Mouse (Mus musculus) heart, embryonic 14.5 days (tissue): ENCODE results near the gene 4632433K11Rik. TPM values are rescaled to one million over a fixed set of nuclear protein-coding genes. Genes with fewer than 3 reads are reported as not detected.
A peak's percentile ranks its signal among the peaks of the same experiment; 100 is the strongest.

ENCODE experiments used
- ATAC-seq: fragments of 200-750 bp; cut with Nextera tagmentation; 2 replicates; pipeline ENCODE4 v1.8.0; 2017; ENCODE audit warnings: low read depth, moderate TSS enrichment; ENCODE audit not compliant: insufficient number of reproducible peaks, insufficient read depth, low FRiP score
- H3K27ac ChIP-seq, 2 experiments: fragments of 200-500 bp in 1 of 2; fragments of 300-500 bp in 1 of 2; sonication (generic) in 1 of 2; replicated peaks in 1 of 2; 2 replicates each; pipeline ENCODE4 v1.5.1; 2012 to 2014; ENCODE audit warnings: low read depth in 2 of 2, low read length in 2 of 2, control low read depth in 1 of 2, mild to moderate bottlenecking in 1 of 2, mixed read lengths in 1 of 2; ENCODE audit not compliant: control insufficient read depth in 1 of 2, insufficient read depth in 1 of 2
- H3K27me3 ChIP-seq: fragments of 300-500 bp; sonication (generic); 2 replicates; pipeline ENCODE4 v1.6.1; 2014; ENCODE audit warnings: mild to moderate bottlenecking, low read length, control low read depth; ENCODE audit not compliant: control insufficient read depth, insufficient read depth
- H3K36me3 ChIP-seq: fragments of 300-500 bp; sonication (generic); 2 replicates; pipeline ENCODE4 v1.6.1; 2014; ENCODE audit warnings: mild to moderate bottlenecking, control low read depth, low read length, mixed read lengths; ENCODE audit not compliant: control insufficient read depth, insufficient read depth
- H3K4me1 ChIP-seq, 2 experiments: fragments of 200-500 bp in 1 of 2; fragments of 300-500 bp in 1 of 2; sonication (generic) in 1 of 2; 2 replicates each; pipeline ENCODE4 v1.6.1; 2012 to 2014; ENCODE audit warnings: low read length in 2 of 2, control low read depth in 1 of 2, mixed read lengths in 1 of 2; ENCODE audit not compliant: control insufficient read depth in 2 of 2, insufficient read depth in 2 of 2
- H3K4me2 ChIP-seq: fragments of 300-500 bp; sonication (generic); 2 replicates; pipeline ENCODE4 v1.6.1; 2014; ENCODE audit warnings: mild to moderate bottlenecking, low read length
- H3K4me3 ChIP-seq, 2 experiments: fragments of 200-500 bp in 1 of 2; fragments of 300-500 bp in 1 of 2; sonication (generic) in 1 of 2; 2 replicates each; pipeline ENCODE4 v1.5.1; 2012 to 2014; ENCODE audit warnings: low read length in 2 of 2, mild to moderate bottlenecking in 2 of 2, control low read depth in 1 of 2, low read depth in 1 of 2, moderate library complexity in 1 of 2; ENCODE audit not compliant: control insufficient read depth in 1 of 2, insufficient read depth in 1 of 2
- H3K9ac ChIP-seq: fragments of 300-500 bp; sonication (generic); 2 replicates; pipeline ENCODE4 v1.6.1; 2014; ENCODE audit warnings: mild to moderate bottlenecking, low read length
- H3K9me3 ChIP-seq: fragments of 300-500 bp; sonication (generic); 2 replicates; pipeline ENCODE4 v1.6.1; 2016; ENCODE audit warnings: low read length, control low read depth; ENCODE audit not compliant: control insufficient read depth
- WGBS: fragments of 180-500 bp; shearing (Covaris S2); extraction: QIAGEN DNeasy Blood & Tissue Kit; methylation state at CpG from one replicate; pipeline ENCODE4 v1.1.7; 2014; 5-methylcytosine and 5-hydroxymethylcytosine counted together
- polyA plus RNA-seq: library from polyadenylated mRNA; unstranded; fragments of >200 nt; fragmentation: Nextera tagmentation; extraction: Ambion mirVana; gene quantifications from 2 replicates; pipeline ENCODE4 v1.2.1, GENCODE M21; 2014

Gene 4632433K11Rik
- polyA plus RNA-seq, 1 experiment from 2014 or later: not detected

DNA sequence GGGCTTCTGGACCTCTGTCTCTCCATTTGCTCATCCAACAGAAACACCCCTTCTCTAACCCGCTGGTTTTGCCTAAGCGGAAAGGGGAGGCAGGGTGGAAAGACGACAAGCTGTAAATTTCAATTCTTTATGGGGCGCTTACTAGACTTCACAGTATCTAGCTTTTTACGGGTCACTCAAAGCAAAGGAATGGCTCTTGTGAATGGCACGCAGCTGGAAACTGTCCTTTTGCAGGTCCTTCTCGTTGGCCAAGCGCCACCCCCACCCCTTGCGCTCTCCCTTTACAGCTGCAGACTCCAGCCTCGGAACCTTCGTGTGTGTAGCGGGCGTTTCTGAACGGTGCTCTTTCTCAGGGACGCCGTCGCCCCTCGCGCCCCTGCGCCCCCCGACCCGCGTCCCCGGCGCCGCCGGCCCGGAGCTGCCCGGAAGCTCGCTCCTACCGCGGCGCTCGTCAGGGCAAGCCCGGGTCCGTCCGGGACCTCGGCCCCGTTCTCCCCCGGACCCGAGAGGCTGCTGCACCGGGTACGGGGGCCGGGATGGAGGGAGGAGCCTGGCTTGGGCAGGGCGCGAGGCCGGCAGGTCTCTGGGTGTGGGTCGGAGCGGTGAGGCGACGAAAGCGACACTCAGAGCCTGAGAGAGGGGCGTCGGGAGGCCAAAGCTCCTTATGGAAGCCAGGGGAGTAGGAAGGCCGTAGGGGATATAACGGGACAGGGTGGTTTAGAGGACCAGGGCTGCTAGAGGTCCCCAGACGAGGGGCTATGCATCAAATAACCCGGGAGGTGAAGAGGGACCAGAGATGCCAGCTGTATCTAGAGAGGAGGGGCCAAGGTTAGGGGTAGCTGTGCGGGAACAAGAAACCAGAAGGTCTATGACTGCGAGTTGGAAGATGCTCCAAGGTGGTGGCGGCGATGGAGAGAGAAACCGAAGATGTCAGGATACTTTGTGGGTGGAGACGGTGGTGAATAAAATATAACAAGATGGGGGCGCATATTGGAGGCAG is 17.6 kb downstream of the 4632433K11Rik start, which contains the start of gene Zfp580:
Gene Zfp580 (plus strand): TSS at position 346 of the 1,000 bp plus-strand sequence.
- no peaks in the 10 kb centered on the region for H3K9me3 ChIP-seq
- H3K4me1 ChIP-seq: peaks cover 9 to 32% of the 10 kb centered on the region in 2 experiments
- peak within 1 kb of the TSS in 1 of 2 experiments; percentile 55; a peak in 2 of 4 replicates for H3K27ac ChIP-seq
- no peaks in the 10 kb centered on the region for H3K36me3 ChIP-seq
- peaks cover 48% of the 10 kb centered on the region for H3K27me3 ChIP-seq
- 2% methylated on average over 65 of the region's 65 CpGs for WGBS
- ATAC-seq: peak; percentile 78
- peak within 1 kb of the TSS; percentile 67 to 77 for H3K4me3 ChIP-seq
- H3K4me2 ChIP-seq: peak within 1 kb of the TSS; percentile 94
- H3K9ac ChIP-seq: peak within 1 kb of the TSS; percentile 86

DNA sequence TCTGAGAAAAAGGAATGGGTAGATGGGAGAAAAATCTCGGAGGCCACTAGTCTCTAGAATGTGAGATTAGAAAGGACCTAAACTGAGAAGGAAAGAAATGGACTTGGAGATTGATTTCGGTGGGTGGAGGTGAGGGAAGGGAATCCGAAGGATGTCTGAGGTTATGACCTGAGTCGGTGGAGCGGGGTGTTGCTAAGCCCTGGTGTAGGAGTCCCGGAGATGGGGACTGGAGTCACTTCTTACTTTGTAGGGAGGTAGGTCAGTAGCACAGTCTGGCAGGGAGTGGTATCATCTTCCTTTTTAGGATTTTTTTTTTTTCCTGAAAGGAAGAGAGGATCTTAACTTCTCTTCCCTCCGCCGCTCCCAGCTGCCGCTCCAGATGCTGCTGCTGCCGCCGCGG is 18.5 kb downstream of the 4632433K11Rik start:
- H3K4me3 ChIP-seq: peak overlapping the region; percentile 21 to 77
- peaks cover 10 to 38% of the 10 kb centered on the region in 2 experiments for H3K4me1 ChIP-seq
- peaks cover 57% of the 10 kb centered on the region for H3K27me3 ChIP-seq
- H3K9ac ChIP-seq: peak overlapping the region; percentile 57
- H3K36me3 ChIP-seq: no peaks in the 10 kb centered on the region
- no peak for ATAC-seq
- no peak overlapping the region for H3K27ac ChIP-seq
- peak overlapping the region; percentile 94 for H3K4me2 ChIP-seq
- no peaks in the 10 kb centered on the region for H3K9me3 ChIP-seq
- WGBS: 4% methylated on average over 11 of the region's 12 CpGs

DNA sequence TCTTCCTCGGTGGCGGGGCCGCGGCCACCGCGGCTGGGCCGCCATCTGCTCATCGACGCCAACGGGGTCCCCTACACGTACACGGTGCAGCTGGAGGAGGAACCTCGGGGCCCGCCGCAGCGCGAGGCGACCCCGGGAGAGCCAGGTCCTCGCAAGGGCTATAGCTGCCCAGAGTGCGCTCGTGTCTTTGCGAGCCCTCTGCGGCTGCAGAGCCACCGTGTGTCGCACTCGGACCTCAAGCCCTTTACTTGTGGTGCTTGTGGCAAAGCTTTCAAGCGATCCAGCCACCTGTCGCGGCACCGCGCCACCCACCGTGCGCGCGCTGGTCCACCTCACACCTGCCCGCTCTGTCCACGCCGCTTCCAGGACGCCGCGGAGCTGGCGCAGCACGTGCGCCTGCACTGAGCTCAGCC is 19.0 kb downstream of the 4632433K11Rik start:
- Histone ChIP-seq H3K4me3 (peak overlapping the region; percentile 21 to 77), H3K9ac (peak overlapping the region; percentile 57; the same call in 1 of the 2 replicates), H3K36me3 (no peaks in the 10 kb centered on the region), H3K27ac (no peak overlapping the region), H3K9me3 (no peaks in the 10 kb centered on the region), H3K4me1 (peaks cover 10 to 38% of the 10 kb centered on the region in 2 experiments), H3K4me2 (peak overlapping the region; percentile 94), H3K27me3 (peaks cover 62% of the 10 kb centered on the region)
- 7% methylated on average over 43 of the region's 45 CpGs for WGBS
- ATAC-seq: no peak

DNA sequence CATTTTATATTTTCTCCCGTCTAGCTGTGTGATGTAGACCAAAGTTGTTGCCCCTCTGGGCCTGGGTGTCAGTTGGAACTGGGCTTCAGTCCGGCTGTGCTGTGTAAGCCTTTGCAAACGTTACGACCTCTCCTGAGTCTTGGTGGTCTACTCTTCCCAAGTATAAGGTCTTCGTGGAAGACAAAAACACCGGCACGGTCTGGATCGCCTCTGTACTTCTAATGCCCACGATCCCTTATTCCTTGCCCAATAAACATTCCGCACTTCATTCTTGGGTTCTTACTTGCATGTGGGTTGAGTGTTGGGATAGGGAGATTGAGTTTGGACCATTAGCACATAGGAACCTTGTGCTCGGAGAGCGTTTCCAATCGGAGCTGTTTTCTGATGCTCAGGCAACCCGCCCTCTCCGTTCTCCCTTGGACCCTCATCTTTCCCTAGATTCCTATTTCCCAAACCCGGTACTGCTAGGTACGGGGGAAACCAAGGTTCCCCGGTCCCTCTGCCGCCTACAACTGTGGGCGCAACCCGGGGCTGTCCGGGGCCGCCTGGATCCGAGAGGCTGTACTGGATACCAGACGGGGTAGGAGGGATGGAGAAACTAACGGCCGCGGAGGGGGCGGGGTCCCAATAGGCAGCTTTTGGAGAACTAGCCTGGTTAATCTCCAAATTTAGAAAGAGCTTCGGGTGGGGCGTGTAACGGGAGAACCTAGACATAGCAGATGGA is 19.7 kb downstream of the 4632433K11Rik start:
- no peak for ATAC-seq
- Histone ChIP-seq H3K36me3 (no peaks in the 10 kb centered on the region), H3K9ac (peak overlapping the region; percentile 57; the same call in 1 of the 2 replicates), H3K9me3 (no peaks in the 10 kb centered on the region), H3K27me3 (peaks cover 69% of the 10 kb centered on the region), H3K4me3 (peak overlapping the region; percentile 36 to 77), H3K4me2 (peak overlapping the region; percentile 94), H3K4me1 (peaks cover 10 to 38% of the 10 kb centered on the region in 2 experiments), H3K27ac (no peak overlapping the region)
- 11% methylated on average over 32 of the region's 32 CpGs for WGBS

DNA sequence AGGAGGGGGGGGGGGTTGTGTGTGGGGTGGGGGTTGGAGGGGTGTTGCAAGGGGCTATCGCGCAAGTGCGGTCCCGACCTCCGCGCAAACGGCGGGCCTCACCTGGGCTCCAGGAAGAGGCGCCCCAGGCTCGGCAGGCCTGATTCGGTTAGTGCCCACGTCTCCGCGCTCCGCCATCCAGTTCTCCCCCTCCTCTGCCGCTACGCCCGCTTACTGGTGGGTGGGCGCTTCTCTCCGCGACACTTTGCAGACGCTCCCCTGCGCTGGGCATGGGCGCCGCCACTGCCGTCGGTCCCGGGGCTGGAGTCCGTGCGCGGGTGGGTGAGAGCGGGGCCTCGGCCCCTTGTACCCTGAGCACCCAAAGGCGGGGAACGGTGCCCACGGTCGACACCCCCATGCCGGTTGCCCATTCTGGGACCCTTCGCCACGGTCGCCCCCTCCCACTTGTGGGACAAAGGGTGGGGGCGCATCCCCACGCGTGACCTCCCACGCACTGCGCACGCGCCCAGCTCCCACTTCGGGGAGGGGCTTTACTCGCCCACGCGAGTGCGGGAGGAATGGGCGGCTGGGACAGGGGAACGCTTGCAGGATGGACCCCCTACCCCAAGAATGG is 22.8 kb downstream of the 4632433K11Rik start:
- H3K36me3 ChIP-seq: no peaks in the 10 kb centered on the region
- no peaks in the 10 kb centered on the region for H3K9me3 ChIP-seq
- H3K4me1 ChIP-seq: peaks cover 10 to 36% of the 10 kb centered on the region in 2 experiments
- no peak overlapping the region for H3K27ac ChIP-seq
- WGBS: 3% methylated on average over 49 of the region's 55 CpGs
- peak overlapping the region; percentile 62 for H3K4me2 ChIP-seq
- H3K4me3 ChIP-seq: peak overlapping the region; percentile 38 to 41
- H3K9ac ChIP-seq: peak overlapping the region; percentile 66
- H3K27me3 ChIP-seq: peaks cover 72% of the 10 kb centered on the region
- ATAC-seq: no peak

DNA sequence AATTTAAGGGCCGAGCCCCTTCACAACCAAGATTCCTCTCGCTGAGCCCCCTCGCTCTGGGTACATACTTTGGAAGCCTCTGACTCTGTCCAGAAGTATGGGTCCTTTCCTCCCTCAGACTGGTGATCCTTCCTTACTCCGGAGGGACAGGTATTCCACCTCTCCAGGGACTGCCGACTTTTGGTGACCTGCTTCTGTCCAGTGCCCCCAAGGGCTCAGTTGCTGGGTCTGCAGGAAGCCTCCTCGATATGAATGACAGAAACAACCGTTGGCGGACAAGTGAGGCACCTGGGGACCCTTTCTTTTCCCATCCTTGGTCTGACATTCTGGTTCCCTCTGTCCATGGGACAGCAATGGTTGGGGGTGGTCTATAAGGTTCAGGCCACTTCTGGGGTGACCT is 23.5 kb downstream of the 4632433K11Rik start:
- H3K4me1 ChIP-seq: peaks cover 9 to 30% of the 10 kb centered on the region in 2 experiments
- H3K9me3 ChIP-seq: no peaks in the 10 kb centered on the region
- H3K4me2 ChIP-seq: peak overlapping the region; percentile 62; the same call in 1 of the 2 replicates
- 31% methylated on average over 8 of the region's 8 CpGs for WGBS
- peak overlapping the region; percentile 38 to 41; a peak in 3 of 4 replicates for H3K4me3 ChIP-seq
- ATAC-seq: no peak
- peak overlapping the region; percentile 66; the same call in 1 of the 2 replicates for H3K9ac ChIP-seq
- H3K27me3 ChIP-seq: peaks cover 66% of the 10 kb centered on the region
- H3K36me3 ChIP-seq: no peaks in the 10 kb centered on the region
- H3K27ac ChIP-seq: no peak overlapping the region

DNA sequence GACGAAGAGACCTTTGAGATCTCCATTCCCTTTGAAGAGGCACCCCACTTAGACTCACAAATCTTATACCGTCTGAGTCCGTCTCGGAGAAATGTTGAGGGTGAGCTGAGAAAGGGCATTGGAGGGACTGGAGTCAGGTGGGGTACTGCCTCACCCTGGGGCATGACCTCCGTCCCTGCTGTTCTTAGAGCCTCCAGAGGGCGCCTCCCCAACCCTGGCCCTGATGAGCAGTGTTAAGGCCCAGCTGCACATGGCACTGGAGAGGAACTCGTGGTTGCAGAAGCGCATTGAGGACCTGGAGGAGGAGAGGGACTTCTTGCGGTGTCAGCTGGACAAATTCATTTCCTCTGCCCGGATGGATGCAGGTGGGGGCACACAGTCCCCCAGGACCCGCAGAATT is 23.9 kb downstream of the 4632433K11Rik start:
- Histone ChIP-seq H3K4me2 (no peak overlapping the region), H3K9ac (no peak overlapping the region), H3K27me3 (peaks cover 61% of the 10 kb centered on the region), H3K9me3 (no peaks in the 10 kb centered on the region), H3K27ac (no peak overlapping the region), H3K4me3 (no peak overlapping the region), H3K4me1 (peaks cover 8 to 25% of the 10 kb centered on the region in 2 experiments; a peak in 3 of 4 replicates), H3K36me3 (no peaks in the 10 kb centered on the region)
- no peak for ATAC-seq
- WGBS: 32% methylated on average over 11 of the region's 11 CpGs
